Mouse (Mus musculus) monocyte, adult 2 months (primary cell): ENCODE measurements around the gene Gclm.
"Not testable (repeated sequence)": the region's sequence is repeated elsewhere in the genome, so short reads cannot be mapped to it uniquely, and the experiment has no call there.

Experiments used
- DNase-seq, 2 experiments: peaks; one replicate each; pipeline ENCODE4 v3.0.0; 2022; ENCODE audit warnings: low spot score in 2 of 2, low read depth in 1 of 2

Gclm gene

DNA sequence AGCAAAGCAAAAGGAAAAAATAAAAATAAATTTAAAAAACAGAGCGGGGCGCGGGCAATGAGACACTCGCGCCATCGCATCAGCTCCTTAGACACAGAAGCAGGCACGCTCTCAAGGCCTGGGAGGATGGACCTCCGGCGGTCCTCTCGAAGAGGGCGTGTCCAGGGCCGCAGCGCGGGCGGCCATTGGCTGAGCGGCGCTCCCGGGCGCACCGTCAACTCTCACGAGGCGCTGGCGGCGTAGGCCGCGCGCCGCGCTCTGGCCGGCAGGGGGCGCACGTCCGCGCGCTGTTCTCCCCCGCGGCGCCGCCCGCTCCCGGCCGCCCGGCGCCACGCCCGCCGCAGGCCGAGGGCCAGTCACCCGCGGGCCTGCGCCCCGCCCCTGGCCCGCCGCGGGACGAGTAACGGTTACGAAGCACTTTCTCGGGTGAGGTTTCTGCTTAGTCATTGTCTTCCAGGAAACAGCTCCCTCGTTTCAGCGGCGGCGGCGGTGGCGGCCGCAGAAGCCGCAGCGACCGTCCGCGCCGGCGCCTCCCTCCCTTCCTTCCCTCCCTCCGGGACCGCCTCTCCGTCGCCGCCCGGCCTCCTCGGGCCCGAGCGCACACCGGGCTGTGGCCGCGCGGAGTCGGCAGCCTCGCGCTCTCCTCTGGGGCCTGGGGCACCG is at the start of gene Gclm:
Gene Gclm, plus strand, starts transcription at position 343 of the 663 bp plus-strand sequence.
- DNase-seq = peak; percentile 83 to 88

DNA sequence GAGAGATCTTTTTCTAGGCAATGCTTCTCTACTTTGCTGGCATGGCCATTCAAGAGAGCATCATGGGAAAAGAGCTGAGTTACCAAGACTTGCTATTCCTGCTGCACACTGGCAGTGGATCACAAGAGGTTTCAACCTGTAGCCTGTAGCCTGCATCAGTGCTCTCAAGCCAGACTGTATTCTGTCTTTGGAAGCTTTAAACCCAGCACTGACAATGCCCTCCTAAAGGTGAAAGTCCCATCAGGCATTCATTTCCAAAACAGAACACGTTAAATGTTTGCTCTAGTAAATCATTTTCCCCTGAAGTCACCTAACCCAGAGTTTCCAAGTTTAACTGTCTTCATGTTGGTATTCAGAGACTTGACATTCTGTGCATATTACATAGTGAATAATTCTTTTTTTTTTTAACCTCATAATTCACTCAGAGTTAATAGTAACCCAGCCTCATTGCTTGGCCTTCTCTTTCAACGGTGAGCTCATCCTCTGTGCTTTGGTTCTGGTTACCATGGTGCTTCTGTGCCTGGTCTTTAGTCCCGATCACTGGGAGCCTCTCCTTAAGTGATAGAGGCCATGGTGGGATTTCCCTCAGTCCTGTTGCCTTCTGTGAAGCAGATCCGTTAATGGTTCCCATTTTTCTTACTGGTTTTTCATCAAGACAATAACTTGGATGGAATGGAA is 48.6 kb upstream of the Gclm start:
- no peak for DNase-seq

- no peak for DNase-seq
Observed at GRCm38 (mm10) chr3:122198532-122198931, 46.8 kb upstream of the Gclm start.

GRCm38 (mm10) chr3:122198966-122199381 is 46.4 kb upstream of the Gclm start:
- peak in 1 of 2 experiments; percentile 7 for DNase-seq

DNA sequence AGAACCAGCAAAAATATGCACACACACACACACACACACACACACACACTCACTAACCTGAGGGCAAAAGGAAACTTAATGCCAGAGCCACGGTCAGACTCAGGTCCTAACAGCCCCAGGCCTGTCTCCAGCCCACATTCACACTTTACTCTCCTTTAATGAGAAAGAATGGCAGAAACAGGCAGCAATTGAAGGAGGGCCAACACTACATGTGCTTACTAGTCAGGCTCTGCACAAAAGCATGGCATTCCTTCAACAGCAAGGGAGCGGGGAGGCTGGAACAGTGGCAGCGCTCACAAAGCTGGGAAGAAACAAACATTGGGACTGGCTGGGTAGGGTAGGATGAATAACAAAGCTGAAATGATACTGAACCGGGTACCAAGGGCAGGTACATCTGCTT is 45.8 kb upstream of the Gclm start:
- DNase-seq = no peak

- no peak for DNase-seq
Observed at GRCm38 (mm10) chr3:122200017-122200416, 45.3 kb upstream of the Gclm start.

DNA sequence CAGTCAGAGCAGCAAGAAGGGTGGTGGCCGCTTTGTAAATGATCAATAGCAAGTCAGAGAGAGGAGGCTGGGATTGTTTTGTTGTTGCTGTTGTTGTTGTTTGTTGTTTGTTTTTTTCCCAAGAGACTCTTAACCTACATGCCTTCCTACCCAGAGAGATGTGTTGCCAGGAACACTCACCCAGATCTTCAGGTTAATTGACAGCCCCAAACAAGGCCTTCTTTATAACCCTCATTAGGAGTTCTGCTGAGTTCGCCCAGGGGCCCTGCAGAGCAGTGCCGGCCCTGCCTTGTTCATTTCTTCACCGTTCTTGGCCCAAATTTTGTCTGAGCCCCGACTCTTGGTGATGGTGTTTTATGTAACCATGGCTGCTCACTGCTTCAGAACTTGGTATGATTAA is 44.9 kb upstream of the Gclm start:
- DNase-seq = no peak

GRCm38 (mm10) chr3:122202307-122202732 is 43.0 kb upstream of the Gclm start:
- DNase-seq = no peak

- no peak for DNase-seq
Observed at GRCm38 (mm10) chr3:122203675-122204329, 41.6 kb upstream of the Gclm start.

DNA sequence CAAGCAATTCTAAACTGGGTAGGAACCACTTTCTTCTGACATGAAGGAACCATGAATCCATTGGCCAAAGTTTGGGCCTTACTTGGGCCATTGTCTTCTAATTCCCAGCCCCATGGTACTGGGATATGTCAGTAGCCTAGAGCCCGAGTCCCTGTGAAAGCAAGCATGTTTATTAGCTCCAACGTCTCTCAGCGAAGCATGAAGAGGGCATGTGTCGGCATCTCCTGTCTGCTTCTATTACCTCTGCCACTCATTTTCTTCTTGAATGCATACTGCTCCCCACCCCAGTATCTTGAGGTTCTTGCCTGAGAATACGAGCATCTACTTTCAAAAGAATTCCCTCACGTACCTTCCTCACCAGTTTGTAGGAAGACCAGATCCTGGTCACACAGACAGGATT is 39.6 kb upstream of the Gclm start:
- no peak for DNase-seq

DNA sequence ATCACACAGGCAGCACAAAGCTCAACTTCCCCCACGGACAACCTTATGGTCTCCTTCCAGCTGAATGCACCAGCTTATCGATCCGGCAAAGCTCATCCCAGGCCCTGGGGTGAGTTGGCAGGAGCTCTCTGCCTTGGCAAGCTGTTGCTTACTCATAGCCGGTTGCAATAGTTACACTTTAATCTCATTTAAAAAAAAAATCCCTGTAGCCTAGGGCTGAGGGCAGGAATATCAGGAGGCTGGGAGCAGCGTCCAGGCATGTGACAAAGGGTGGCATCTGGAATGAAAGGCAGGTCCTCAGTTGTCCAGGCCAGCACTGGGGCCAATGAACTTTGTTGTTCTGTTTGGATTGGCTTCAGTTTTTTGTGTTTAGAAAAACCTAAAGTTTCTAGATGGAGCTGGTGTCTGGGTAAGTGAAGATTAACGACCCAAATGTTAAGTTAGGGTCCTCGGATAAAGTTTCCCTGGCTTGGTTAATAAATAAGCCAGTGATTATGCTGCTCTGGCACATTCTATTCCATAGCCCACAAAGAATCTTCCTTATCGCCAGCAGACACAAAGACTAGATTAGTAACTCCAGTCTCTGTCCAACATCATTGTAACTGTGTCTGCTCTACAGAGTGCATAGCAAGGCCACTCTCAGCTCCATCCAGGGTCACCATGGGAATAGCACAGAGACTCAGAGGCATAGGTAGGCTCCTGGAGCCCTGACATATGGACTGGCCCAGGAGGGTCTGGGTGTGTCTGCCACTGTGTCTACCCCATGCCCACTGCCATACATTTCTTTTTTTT is 38.9 kb upstream of the Gclm start:
- no peak for DNase-seq

DNA sequence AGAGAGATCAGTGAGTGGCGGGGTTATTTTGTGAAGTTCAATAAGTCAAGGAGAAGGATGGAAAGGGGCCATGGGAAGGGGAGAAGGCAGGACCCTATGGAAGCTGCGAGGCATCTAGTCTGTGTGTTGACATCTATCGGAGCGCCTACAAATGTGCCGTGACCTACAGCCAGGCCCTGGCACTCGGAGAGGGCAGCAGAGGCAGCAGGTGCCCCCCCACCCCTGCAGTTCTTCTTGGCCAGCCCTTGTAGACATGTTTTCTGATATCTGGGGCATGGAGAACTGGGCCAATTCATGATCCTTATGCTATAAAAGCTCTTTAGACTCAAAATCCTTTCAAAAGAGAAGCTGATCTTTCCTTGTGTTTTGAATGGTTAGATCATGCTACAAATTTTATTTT is 37.6 kb upstream of the Gclm start:
- DNase-seq = no peak

- no peak for DNase-seq
Observed at GRCm38 (mm10) chr3:122208296-122209225, 36.8 kb upstream of the Gclm start.

DNA sequence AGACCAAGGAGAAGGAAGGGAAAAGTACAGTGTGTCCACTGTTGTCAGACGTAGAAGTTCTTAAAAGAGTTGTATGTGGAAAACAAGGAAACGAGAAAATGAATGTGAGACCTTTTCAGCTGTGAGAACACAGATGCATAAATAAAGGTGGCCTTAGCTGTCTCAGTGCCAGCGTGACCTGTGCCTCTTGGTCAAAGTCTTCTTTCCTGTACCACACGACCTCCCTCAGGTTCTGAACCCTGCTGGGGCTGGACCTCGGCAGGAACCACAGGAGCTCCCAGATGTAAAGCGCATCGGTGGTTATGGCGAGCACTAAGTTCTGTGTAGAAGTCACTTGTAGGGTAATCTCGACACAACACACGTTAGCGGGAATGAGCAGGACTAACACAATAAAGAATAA is 35.8 kb upstream of the Gclm start:
- DNase-seq = no peak

GRCm38 (mm10) chr3:122210434-122210833 is 34.9 kb upstream of the Gclm start:
- DNase-seq = no peak

DNA sequence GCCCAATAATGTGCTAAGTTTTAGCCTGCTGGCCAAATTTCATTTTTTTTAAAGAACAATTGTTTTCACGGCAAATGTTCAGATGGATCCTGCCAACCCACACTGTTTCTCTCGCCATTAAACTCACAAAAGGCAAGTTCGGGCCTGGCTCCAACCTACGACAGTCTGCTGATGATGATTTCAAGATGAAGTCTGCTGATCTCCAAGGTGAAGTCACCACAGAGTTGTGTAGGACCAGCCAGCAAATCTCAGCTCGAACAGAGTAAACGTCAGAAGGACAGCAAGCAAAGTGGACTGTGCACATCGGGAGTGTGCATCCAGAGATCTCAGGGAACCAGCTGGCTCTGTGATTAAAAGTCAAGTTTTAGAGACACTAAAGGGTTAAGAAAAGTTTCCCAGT is 34.5 kb upstream of the Gclm start:
- DNase-seq = no peak

DNA sequence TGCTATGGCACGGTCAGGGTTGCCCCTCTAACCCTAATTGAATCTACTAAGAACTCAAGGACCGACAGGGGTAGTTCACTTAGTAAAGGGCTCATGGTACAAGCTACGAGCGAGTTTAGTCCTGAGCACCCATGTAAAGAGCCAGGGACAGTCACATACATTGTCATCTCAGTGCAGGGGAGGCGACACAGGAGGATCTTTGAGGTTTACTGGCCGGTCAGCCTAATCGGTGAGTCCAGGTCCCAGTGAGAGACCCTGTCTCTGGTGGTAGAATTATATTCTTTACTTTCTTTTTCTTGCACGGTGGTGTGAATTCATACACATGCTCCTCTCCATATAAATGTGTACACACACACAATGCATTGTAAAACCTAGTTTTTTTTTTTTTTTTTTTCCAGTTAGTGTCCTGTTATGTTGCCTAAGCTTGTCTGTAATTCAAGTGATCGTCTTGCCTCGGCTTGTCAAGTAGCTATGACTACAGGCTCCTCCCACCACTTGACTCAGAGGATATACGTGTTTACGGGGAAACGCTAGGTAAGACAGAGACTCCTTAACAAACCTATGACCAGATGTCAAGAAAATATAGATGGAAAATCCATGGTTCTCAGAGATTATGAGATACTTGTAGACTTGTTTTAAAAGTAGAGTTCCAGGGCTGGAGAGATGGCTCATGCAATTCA is 33.8 kb upstream of the Gclm start:
- no peak for DNase-seq

GRCm38 (mm10) chr3:122221240-122222036 is 23.9 kb upstream of the Gclm start:
- no peak for DNase-seq

DNA sequence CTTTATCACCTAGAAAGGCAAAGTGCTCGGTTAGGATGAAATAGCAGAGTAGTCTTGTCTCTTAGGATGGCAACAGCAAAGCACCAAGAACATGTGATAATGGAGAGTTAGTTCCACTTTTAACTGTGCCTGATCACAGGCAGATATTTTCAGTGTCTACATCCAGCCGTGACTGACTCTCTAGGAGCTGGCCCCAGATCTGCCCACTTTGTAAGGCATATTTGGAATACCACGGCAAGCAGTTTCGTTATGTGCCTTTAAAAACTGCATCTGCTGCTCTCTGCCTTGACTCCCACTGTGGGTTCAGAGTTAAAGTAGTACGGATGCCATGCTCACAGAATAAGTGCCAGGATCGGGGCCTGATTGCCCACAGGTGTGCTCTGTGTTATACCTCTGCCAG is 18.4 kb upstream of the Gclm start:
- DNase-seq = not testable (repeated sequence)
